Mouse (Mus musculus): Measurements from ENCODE around the gene Iqgap2. TPM values are rescaled to one million over a fixed set of nuclear protein-coding genes. Genes with fewer than 3 reads are reported as not detected.

Gene Iqgap2
- polyA plus RNA-seq, 1 experiment from 2014 or later = 3.8 TPM

- WGBS = 79% methylated on average over 6 of the region's 6 CpGs
- Histone ChIP-seq H3K9ac (no peak overlapping the region), H3K27ac (no peak overlapping the region), H3K9me3 (ENCODE audit: control insufficient read depth, low read length) (no peaks in the 10 kb centered on the region), H3K4me2 (replicated peaks) (no peak overlapping the region), H3K27me3 (ENCODE audit: control insufficient read depth, insufficient read depth, low read length) (no peaks in the 10 kb centered on the region), H3K4me1 (replicated peaks; ENCODE audit: control insufficient read depth, insufficient read depth, low read length) (no peaks in the 10 kb centered on the region), H3K4me3 (replicated peaks; ENCODE audit: low read length) (no peak overlapping the region), H3K36me3 (replicated peaks; ENCODE audit: control insufficient read depth, insufficient read depth) (no peaks in the 10 kb centered on the region)
- no peak for DNase-seq (ENCODE audit: low spot score)
- ATAC-seq (ENCODE audit: low FRiP score) = no peak
Measured at GRCm38 (mm10) chr13:95826178-95826577, 65.5 kb downstream of the Iqgap2 start.

GRCm38 (mm10) chr13:95822918-95823317 is 68.8 kb downstream of the Iqgap2 start:
- Histone ChIP-seq H3K4me3 (replicated peaks; ENCODE audit: low read length) (no peak overlapping the region), H3K36me3 (replicated peaks; ENCODE audit: control insufficient read depth, insufficient read depth) (no peaks in the 10 kb centered on the region), H3K4me1 (replicated peaks; ENCODE audit: control insufficient read depth, insufficient read depth, low read length) (no peaks in the 10 kb centered on the region), H3K27me3 (ENCODE audit: control insufficient read depth, insufficient read depth, low read length) (no peaks in the 10 kb centered on the region), H3K9ac (no peak overlapping the region), H3K4me2 (replicated peaks) (no peak overlapping the region), H3K27ac (no peak overlapping the region), H3K9me3 (ENCODE audit: control insufficient read depth, low read length) (no peaks in the 10 kb centered on the region)
- ATAC-seq (ENCODE audit: low FRiP score) (no peak), DNase-seq (ENCODE audit: low spot score) (peak; percentile 42)
- WGBS = 63% methylated on average over 6 of the region's 6 CpGs

GRCm38 (mm10) chr13:95820071-95820470 is 71.7 kb downstream of the Iqgap2 start:
- no peak overlapping the region for H3K27ac ChIP-seq
- no peak for DNase-seq (ENCODE audit: low spot score)
- WGBS = 89% methylated on average over 9 of the region's 9 CpGs
- H3K9ac ChIP-seq = no peak overlapping the region
- H3K36me3 ChIP-seq (replicated peaks; ENCODE audit: control insufficient read depth, insufficient read depth) = no peaks in the 10 kb centered on the region
- no peak overlapping the region for H3K4me2 ChIP-seq (replicated peaks)
- H3K4me1 ChIP-seq (replicated peaks; ENCODE audit: control insufficient read depth, insufficient read depth, low read length) = no peaks in the 10 kb centered on the region
- H3K4me3 ChIP-seq (replicated peaks; ENCODE audit: low read length) = no peak overlapping the region
- no peaks in the 10 kb centered on the region for H3K9me3 ChIP-seq (ENCODE audit: control insufficient read depth, low read length)
- no peak for ATAC-seq (ENCODE audit: low FRiP score)
- no peaks in the 10 kb centered on the region for H3K27me3 ChIP-seq (ENCODE audit: control insufficient read depth, insufficient read depth, low read length)

GRCm38 (mm10) chr13:95818941-95819340 is 72.8 kb downstream of the Iqgap2 start:
- Histone ChIP-seq H3K9ac (no peak overlapping the region), H3K27me3 (ENCODE audit: control insufficient read depth, insufficient read depth, low read length) (no peaks in the 10 kb centered on the region), H3K4me1 (replicated peaks; ENCODE audit: control insufficient read depth, insufficient read depth, low read length) (no peaks in the 10 kb centered on the region), H3K9me3 (ENCODE audit: control insufficient read depth, low read length) (no peaks in the 10 kb centered on the region), H3K4me3 (replicated peaks; ENCODE audit: low read length) (no peak overlapping the region), H3K27ac (no peak overlapping the region), H3K36me3 (replicated peaks; ENCODE audit: control insufficient read depth, insufficient read depth) (no peaks in the 10 kb centered on the region), H3K4me2 (replicated peaks) (no peak overlapping the region)
- ATAC-seq (ENCODE audit: low FRiP score) = no peak
- no peak for DNase-seq (ENCODE audit: low spot score)
- WGBS = 92% methylated on average over 4 of the region's 4 CpGs

- Histone ChIP-seq H3K4me2 (replicated peaks) (no peak overlapping the region), H3K9ac (no peak overlapping the region), H3K36me3 (replicated peaks; ENCODE audit: control insufficient read depth, insufficient read depth) (no peaks in the 10 kb centered on the region), H3K9me3 (ENCODE audit: control insufficient read depth, low read length) (no peaks in the 10 kb centered on the region), H3K27me3 (ENCODE audit: control insufficient read depth, insufficient read depth, low read length) (no peaks in the 10 kb centered on the region), H3K4me1 (replicated peaks; ENCODE audit: control insufficient read depth, insufficient read depth, low read length) (no peaks in the 10 kb centered on the region), H3K4me3 (replicated peaks; ENCODE audit: low read length) (no peak overlapping the region), H3K27ac (no peak overlapping the region)
- no peak for DNase-seq (ENCODE audit: low spot score)
- ATAC-seq (ENCODE audit: low FRiP score) = no peak
- WGBS = 91% methylated on average over 3 of the region's 3 CpGs
Measured at GRCm38 (mm10) chr13:95813643-95814042, 78.1 kb downstream of the Iqgap2 start.

- H3K4me2 ChIP-seq (replicated peaks) = no peak overlapping the region
- no peak overlapping the region for H3K9ac ChIP-seq
- H3K27ac ChIP-seq = no peak overlapping the region
- no peaks in the 10 kb centered on the region for H3K9me3 ChIP-seq (ENCODE audit: control insufficient read depth, low read length)
- 0 out of 2 replicates have a peak, but pooled peaks cover 18% of the 10 kb centered on the region for H3K4me1 ChIP-seq (replicated peaks; ENCODE audit: control insufficient read depth, insufficient read depth, low read length)
- H3K36me3 ChIP-seq (replicated peaks; ENCODE audit: control insufficient read depth, insufficient read depth) = no peaks in the 10 kb centered on the region
- H3K4me3 ChIP-seq (replicated peaks; ENCODE audit: low read length) = no peak overlapping the region
- no peaks in the 10 kb centered on the region for H3K27me3 ChIP-seq (ENCODE audit: control insufficient read depth, insufficient read depth, low read length)
- DNase-seq (ENCODE audit: low spot score) (no peak), ATAC-seq (ENCODE audit: low FRiP score) (no peak)
- 70% methylated on average over 2 of the region's 2 CpGs for WGBS
Measured at GRCm38 (mm10) chr13:95810796-95811195, 80.9 kb downstream of the Iqgap2 start.

GRCm38 (mm10) chr13:95807106-95807750 is 84.5 kb downstream of the Iqgap2 start:
- Histone ChIP-seq H3K4me1 (replicated peaks; ENCODE audit: control insufficient read depth, insufficient read depth, low read length) (0 out of 2 replicates have a peak, but pooled peaks cover 18% of the 10 kb centered on the region), H3K4me3 (replicated peaks; ENCODE audit: low read length) (no peak overlapping the region), H3K9me3 (ENCODE audit: control insufficient read depth, low read length) (no peaks in the 10 kb centered on the region), H3K4me2 (replicated peaks) (no peak overlapping the region; the same call in 1 of the 2 replicates), H3K36me3 (replicated peaks; ENCODE audit: control insufficient read depth, insufficient read depth) (no peaks in the 10 kb centered on the region), H3K27ac (peak overlapping the region; percentile 55), H3K9ac (no peak overlapping the region), H3K27me3 (ENCODE audit: control insufficient read depth, insufficient read depth, low read length) (no peaks in the 10 kb centered on the region)
- ATAC-seq (ENCODE audit: low FRiP score) (peak; percentile 92), DNase-seq (ENCODE audit: low spot score) (peak; percentile 65)
- 6% methylated on average over 5 of the region's 5 CpGs for WGBS

GRCm38 (mm10) chr13:95805469-95806166 is 86.1 kb downstream of the Iqgap2 start:
- no peak overlapping the region for H3K4me2 ChIP-seq (replicated peaks)
- H3K4me3 ChIP-seq (replicated peaks; ENCODE audit: low read length) = no peak overlapping the region
- H3K27me3 ChIP-seq (ENCODE audit: control insufficient read depth, insufficient read depth, low read length) = no peaks in the 10 kb centered on the region
- ATAC-seq (ENCODE audit: low FRiP score) (no peak), DNase-seq (ENCODE audit: low spot score) (no peak)
- H3K36me3 ChIP-seq (replicated peaks; ENCODE audit: control insufficient read depth, insufficient read depth) = no peaks in the 10 kb centered on the region
- no peak overlapping the region for H3K27ac ChIP-seq
- H3K9me3 ChIP-seq (ENCODE audit: control insufficient read depth, low read length) = no peaks in the 10 kb centered on the region
- no peak overlapping the region for H3K9ac ChIP-seq
- H3K4me1 ChIP-seq (replicated peaks; ENCODE audit: control insufficient read depth, insufficient read depth, low read length) = peaks cover 18% of the 10 kb centered on the region; the same call in 1 of the 2 replicates
- 56% methylated on average over 13 of the region's 13 CpGs for WGBS

GRCm38 (mm10) chr13:95804113-95804512 is 87.6 kb downstream of the Iqgap2 start:
- no peaks in the 10 kb centered on the region for H3K36me3 ChIP-seq (replicated peaks; ENCODE audit: control insufficient read depth, insufficient read depth)
- no peaks in the 10 kb centered on the region for H3K9me3 ChIP-seq (ENCODE audit: control insufficient read depth, low read length)
- no peaks in the 10 kb centered on the region for H3K27me3 ChIP-seq (ENCODE audit: control insufficient read depth, insufficient read depth, low read length)
- H3K4me1 ChIP-seq (replicated peaks; ENCODE audit: control insufficient read depth, insufficient read depth, low read length) = peaks cover 18% of the 10 kb centered on the region; the same call in 1 of the 2 replicates
- H3K9ac ChIP-seq = no peak overlapping the region
- ATAC-seq (ENCODE audit: low FRiP score) (no peak), DNase-seq (ENCODE audit: low spot score) (no peak)
- H3K27ac ChIP-seq = no peak overlapping the region
- H3K4me3 ChIP-seq (replicated peaks; ENCODE audit: low read length) = no peak overlapping the region
- no peak overlapping the region for H3K4me2 ChIP-seq (replicated peaks)
- 83% methylated on average over 6 of the region's 6 CpGs for WGBS
